Mouse (Mus musculus): Measurements from ENCODE around the gene Alox15. TPM values are rescaled to one million over a fixed set of nuclear protein-coding genes. Genes with fewer than 3 reads are reported as not detected.

Gene Alox15
- polyA plus RNA-seq, 1 experiment from 2014 or later: 0.15 TPM

DNA sequence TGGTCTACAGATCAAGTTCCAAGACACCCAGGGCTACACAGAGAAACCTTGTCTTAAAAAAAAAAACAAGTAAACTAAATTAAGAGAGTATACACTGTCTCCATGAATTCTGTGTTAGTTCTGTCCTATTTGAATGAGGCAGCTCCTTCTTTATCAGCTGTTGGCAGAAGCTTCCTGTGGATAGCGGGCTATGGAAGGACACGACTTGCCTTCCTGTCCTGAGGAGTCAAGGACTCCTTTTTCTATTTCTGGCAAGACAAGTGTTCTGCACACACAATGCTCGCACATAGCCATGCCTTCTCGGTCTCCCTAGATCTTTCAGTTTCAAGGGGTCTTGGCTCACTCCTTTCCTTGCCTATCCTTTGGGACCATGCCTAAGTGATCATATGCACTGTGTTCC lies 49.5 kb downstream of the Alox15 start:
- H3K36me3 ChIP-seq (ENCODE audit: poor library complexity, severe bottlenecking): no peaks in the 10 kb centered on the region
- 0 out of 2 replicates have a peak, but pooled peaks cover 6% of the 10 kb centered on the region for H3K9me3 ChIP-seq (replicated peaks)
- no peak overlapping the region for H3K4me2 ChIP-seq
- no peak overlapping the region for H3K27ac ChIP-seq
- H3K27me3 ChIP-seq: no peaks in the 10 kb centered on the region
- no peak overlapping the region for H3K9ac ChIP-seq
- H3K4me3 ChIP-seq: no peak overlapping the region
- ATAC-seq: no peak
- WGBS: 88% methylated on average over 4 of the region's 4 CpGs
- no peaks in the 10 kb centered on the region for H3K4me1 ChIP-seq

DNA sequence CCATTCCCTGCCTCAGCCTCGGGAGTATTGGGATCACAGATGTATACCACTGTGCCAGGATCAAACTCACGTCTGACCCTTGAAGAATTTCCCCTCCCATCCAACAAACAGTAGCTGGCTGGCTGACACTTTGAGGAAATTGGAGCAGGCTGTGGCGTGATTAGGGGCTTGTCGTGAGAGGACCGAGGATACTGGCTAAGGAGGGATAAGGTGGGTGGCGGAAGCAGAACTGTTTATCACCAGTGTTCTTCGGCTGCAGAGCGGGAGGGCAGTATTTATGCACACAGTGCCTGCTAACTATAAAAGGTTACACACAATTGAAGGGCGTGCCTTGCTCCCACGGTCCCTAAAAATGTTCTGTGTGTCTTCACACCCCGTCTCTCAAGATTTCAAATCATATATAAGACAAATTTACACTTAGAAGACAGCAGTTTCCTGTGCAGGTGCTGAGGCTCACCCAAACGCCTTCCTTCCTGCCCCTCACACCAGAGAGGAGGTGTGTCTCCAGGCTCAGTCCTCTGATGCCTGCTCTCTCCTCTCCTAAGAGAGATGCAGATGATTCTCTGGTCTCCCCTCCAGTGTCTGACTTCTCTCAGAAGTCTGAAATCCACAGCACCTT lies 53.9 kb downstream of the Alox15 start:
- H3K4me1 ChIP-seq: no peaks in the 10 kb centered on the region
- H3K4me3 ChIP-seq: no peak overlapping the region
- no peaks in the 10 kb centered on the region for H3K27me3 ChIP-seq
- ATAC-seq: no peak
- 74% methylated on average over 12 of the region's 12 CpGs for WGBS
- 0 out of 2 replicates have a peak, but pooled peaks cover 6% of the 10 kb centered on the region for H3K9me3 ChIP-seq (replicated peaks)
- no peak overlapping the region for H3K9ac ChIP-seq
- no peak overlapping the region for H3K4me2 ChIP-seq
- no peak overlapping the region for H3K27ac ChIP-seq
- no peaks in the 10 kb centered on the region for H3K36me3 ChIP-seq (ENCODE audit: poor library complexity, severe bottlenecking)

DNA sequence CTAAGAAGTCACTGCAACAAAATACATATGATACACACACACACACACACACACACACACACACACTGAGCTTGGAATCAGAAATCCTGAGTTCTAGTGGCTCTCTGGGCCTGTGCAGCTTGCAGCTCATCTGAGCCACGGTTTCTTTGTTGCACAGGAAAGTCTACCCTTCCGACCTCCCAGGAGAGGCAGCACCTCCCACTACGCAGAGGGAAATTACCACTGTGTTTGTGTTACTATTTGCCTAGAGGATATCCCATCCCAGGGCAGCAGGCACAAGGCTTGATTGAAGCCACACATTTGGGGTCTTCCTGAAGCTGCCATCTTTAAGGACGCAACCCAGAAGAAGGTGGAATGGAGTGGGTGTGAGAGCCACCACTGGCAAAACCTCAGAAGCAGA lies 54.4 kb downstream of the Alox15 start:
- no peak overlapping the region for H3K9ac ChIP-seq
- no peaks in the 10 kb centered on the region for H3K4me1 ChIP-seq
- WGBS: 72% methylated on average over 4 of the region's 4 CpGs
- H3K27me3 ChIP-seq: no peaks in the 10 kb centered on the region
- no peak overlapping the region for H3K4me2 ChIP-seq
- H3K27ac ChIP-seq: no peak overlapping the region
- 0 out of 2 replicates have a peak, but pooled peaks cover 6% of the 10 kb centered on the region for H3K9me3 ChIP-seq (replicated peaks)
- no peak overlapping the region for H3K4me3 ChIP-seq
- no peaks in the 10 kb centered on the region for H3K36me3 ChIP-seq (ENCODE audit: poor library complexity, severe bottlenecking)
- no peak for ATAC-seq

Other genes with a start within 250 kb of the Alox15 start
- gene Mgl2, start 221.7 kb downstream of the Alox15 start, polyA plus RNA-seq (2015; fragmentation: Nextera tagmentation; extraction: Ambion mirVana): 0.32 TPM in 1 of 2 replicates, not detected in the other
- 0.53 TPM in 1 of 2 replicates, not detected in the other for gene Clec10a, start 195.8 kb downstream of the Alox15 start, polyA plus RNA-seq (2015; fragmentation: Nextera tagmentation; extraction: Ambion mirVana)
- 1.8 and 2.2 TPM in 2 replicates for gene Slc16a11, start 139.3 kb downstream of the Alox15 start, polyA plus RNA-seq (2015; fragmentation: Nextera tagmentation; extraction: Ambion mirVana)
- gene Slc16a13, start 131.0 kb downstream of the Alox15 start, polyA plus RNA-seq (2015; fragmentation: Nextera tagmentation; extraction: Ambion mirVana): 13.4 and 14.8 TPM in 2 replicates
- gene Bcl6b, start 122.2 kb downstream of the Alox15 start, polyA plus RNA-seq (2015; fragmentation: Nextera tagmentation; extraction: Ambion mirVana): 4.3 and 4.7 TPM in 2 replicates
- gene 0610010K14Rik, start 114.1 kb downstream of the Alox15 start, polyA plus RNA-seq (2015; fragmentation: Nextera tagmentation; extraction: Ambion mirVana): 226 and 229 TPM in 2 replicates
- 10.7 and 12.1 TPM in 2 replicates for gene Gm21988, start 112.2 kb downstream of the Alox15 start, polyA plus RNA-seq (2015; fragmentation: Nextera tagmentation; extraction: Ambion mirVana)
- gene Rnasek, start 112.2 kb downstream of the Alox15 start, polyA plus RNA-seq (2015; fragmentation: Nextera tagmentation; extraction: Ambion mirVana): 227 and 236 TPM in 2 replicates
- 0.74 and 1.0 TPM in 2 replicates for gene Alox12, start 96.7 kb downstream of the Alox15 start, polyA plus RNA-seq (2015; fragmentation: Nextera tagmentation; extraction: Ambion mirVana)
- not detected in 2 replicates for gene Alox12e, start 29.4 kb downstream of the Alox15 start, polyA plus RNA-seq (2015; fragmentation: Nextera tagmentation; extraction: Ambion mirVana)
- gene Pelp1, start 58.0 kb upstream of the Alox15 start, polyA plus RNA-seq (2015; fragmentation: Nextera tagmentation; extraction: Ambion mirVana): 32.0 and 36.3 TPM in 2 replicates
- 33.0 and 33.2 TPM in 2 replicates for gene Arrb2, start 80.6 kb upstream of the Alox15 start, polyA plus RNA-seq (2015; fragmentation: Nextera tagmentation; extraction: Ambion mirVana)
- gene Med11, start 99.9 kb upstream of the Alox15 start, polyA plus RNA-seq (2015; fragmentation: Nextera tagmentation; extraction: Ambion mirVana): 36.6 and 40.8 TPM in 2 replicates
- gene Zmynd15, start 107.4 kb upstream of the Alox15 start, polyA plus RNA-seq (2015; fragmentation: Nextera tagmentation; extraction: Ambion mirVana): 0.37 and 0.58 TPM in 2 replicates
- gene Cxcl16, start 108.0 kb upstream of the Alox15 start, polyA plus RNA-seq (2015; fragmentation: Nextera tagmentation; extraction: Ambion mirVana): 0.71 and 0.83 TPM in 2 replicates
- 0.17 and 0.30 TPM in 2 replicates for gene Tm4sf5, start 153.2 kb upstream of the Alox15 start, polyA plus RNA-seq (2015; fragmentation: Nextera tagmentation; extraction: Ambion mirVana)
- gene Vmo1, start 162.6 kb upstream of the Alox15 start, polyA plus RNA-seq (2015; fragmentation: Nextera tagmentation; extraction: Ambion mirVana): 0.57 TPM in 1 of 2 replicates, not detected in the other
- not detected in 2 replicates for gene Gltpd2, start 167.2 kb upstream of the Alox15 start, polyA plus RNA-seq (2015; fragmentation: Nextera tagmentation; extraction: Ambion mirVana)
- gene Psmb6, start 173.3 kb upstream of the Alox15 start, polyA plus RNA-seq (2015; fragmentation: Nextera tagmentation; extraction: Ambion mirVana): 912 and 933 TPM in 2 replicates
- not detected in 2 replicates for gene Gm40193, start 180.9 kb upstream of the Alox15 start, polyA plus RNA-seq (2015; fragmentation: Nextera tagmentation; extraction: Ambion mirVana)
- 2.9 and 4.6 TPM in 2 replicates for gene Pld2, start 188.0 kb upstream of the Alox15 start, polyA plus RNA-seq (2015; fragmentation: Nextera tagmentation; extraction: Ambion mirVana)
- 10.6 and 11.2 TPM in 2 replicates for gene Mink1, start 210.8 kb upstream of the Alox15 start, polyA plus RNA-seq (2015; fragmentation: Nextera tagmentation; extraction: Ambion mirVana)